Mouse (Mus musculus) neural tube, embryonic 12.5 days (tissue): ENCODE measurements at regions not wholly inside any gene's neighbourhood (a gene's known extent, or its start where the extent isn't known, plus 50 kb on each side); places are given as distances from the start of the nearest gene placed in this dataset.

Source experiments
- ATAC-seq: fragments of 200-750 bp; cut with Nextera tagmentation; 2 replicates; pipeline ENCODE4 v1.8.0; 2017; ENCODE audit warnings: low read depth, mild to moderate bottlenecking, moderate TSS enrichment, moderate library complexity; ENCODE audit not compliant: low FRiP score
- H3K27ac ChIP-seq: fragments of 300-500 bp; sonication (generic); 2 replicates; pipeline ENCODE4 v1.5.1; 2016
- H3K27me3 ChIP-seq: fragments of 300-500 bp; sonication (generic); replicated peaks from 2 replicates; pipeline ENCODE4 v1.6.1; 2016; ENCODE audit warnings: mild to moderate bottlenecking
- H3K36me3 ChIP-seq: fragments of 300-500 bp; sonication (generic); 2 replicates; pipeline ENCODE4 v1.6.1; 2016; ENCODE audit warnings: mild to moderate bottlenecking
- H3K4me1 ChIP-seq: fragments of 300-500 bp; sonication (generic); 2 replicates; pipeline ENCODE4 v1.6.1; 2016
- H3K4me2 ChIP-seq: fragments of 300-500 bp; sonication (generic); replicated peaks from 2 replicates; pipeline ENCODE4 v1.6.1; 2016; ENCODE audit warnings: mild to moderate bottlenecking
- H3K4me3 ChIP-seq: fragments of 300-500 bp; sonication (generic); 2 replicates; pipeline ENCODE4 v1.5.1; 2016
- H3K9ac ChIP-seq: fragments of 300-500 bp; sonication (generic); 2 replicates; pipeline ENCODE4 v1.6.1; 2016; ENCODE audit warnings: mild to moderate bottlenecking
- H3K9me3 ChIP-seq: fragments of 300-500 bp; sonication (generic); 2 replicates; pipeline ENCODE4 v1.6.1; 2016; ENCODE audit warnings: mild to moderate bottlenecking
- WGBS: fragments of 180-500 bp; shearing (Covaris S2); methylation state at CpG from one replicate; pipeline ENCODE4 v1.1.7; 2016; 5-methylcytosine and 5-hydroxymethylcytosine counted together

GRCm38 (mm10) chr13:85639376-85640229 is 350.7 kb upstream of the Rasa1 start:
- Histone ChIP-seq H3K27me3 (no peaks in the 10 kb centered on the region), H3K27ac (no peak overlapping the region), H3K36me3 (no peaks in the 10 kb centered on the region), H3K9me3 (no peaks in the 10 kb centered on the region), H3K4me2 (0 out of 2 replicates have a peak overlapping the region, but pooled peaks have one; percentile 7), H3K4me1 (no peaks in the 10 kb centered on the region), H3K4me3 (no peak overlapping the region), H3K9ac (no peak overlapping the region)
- ATAC-seq, result peak; percentile 44; the same call in 1 of the 2 replicates
- 32% methylated on average over 8 of the region's 8 CpGs for WGBS

- no peaks in the 10 kb centered on the region for H3K4me1 ChIP-seq
- WGBS, result 85% methylated on average over 4 of the region's 4 CpGs
- no peak overlapping the region for H3K9ac ChIP-seq
Measured at GRCm38 (mm10) chr13:85629506-85630175, 340.7 kb upstream of the Rasa1 start.

More at GRCm38 (mm10) chr13:85629506-85630175, 340.7 kb upstream of the Rasa1 start:
- Histone ChIP-seq H3K27me3 (no peaks in the 10 kb centered on the region), H3K4me2 (no peak overlapping the region), H3K36me3 (no peaks in the 10 kb centered on the region), H3K27ac (no peak overlapping the region), H3K4me3 (no peak overlapping the region), H3K9me3 (no peaks in the 10 kb centered on the region)
- no peak for ATAC-seq
